Mouse (Mus musculus) layer of hippocampus, adult 9-11 months (tissue): Measurements from ENCODE around the gene Paqr8.

ENCODE experiments used
- DNase-seq: peaks from one replicate; pipeline ENCODE4 v3.0.0; 2022

The Paqr8 gene

GRCm38 (mm10) chr1:20890404-20890921 is at the start of gene Paqr8:
Gene Paqr8 (plus strand): TSS chr1:20890606.
- DNase-seq, result peak; percentile 90

GRCm38 (mm10) chr1:20856924-20857902 is 33.2 kb upstream of the Paqr8 start:
- no peak for DNase-seq

- DNase-seq, result no peak
These were observed 29.6 kb upstream of the Paqr8 start for GRCm38 (mm10) chr1:20860775-20861174.

GRCm38 (mm10) chr1:20861865-20862264 is 28.5 kb upstream of the Paqr8 start:
- no peak for DNase-seq

- no peak for DNase-seq
These were observed 26.8 kb upstream of the Paqr8 start for GRCm38 (mm10) chr1:20863452-20864172.

- DNase-seq, result no peak
These were observed 23.0 kb upstream of the Paqr8 start for GRCm38 (mm10) chr1:20867241-20867902.

GRCm38 (mm10) chr1:20868036-20868435 is 22.4 kb upstream of the Paqr8 start:
- DNase-seq, result no peak

GRCm38 (mm10) chr1:20870887-20871286 is 19.5 kb upstream of the Paqr8 start:
- DNase-seq, result no peak

GRCm38 (mm10) chr1:20872496-20872895 is 17.9 kb upstream of the Paqr8 start:
- no peak for DNase-seq

- no peak for DNase-seq
These were observed 16.3 kb upstream of the Paqr8 start for GRCm38 (mm10) chr1:20874061-20874460.

- no peak for DNase-seq
These were observed 13.1 kb upstream of the Paqr8 start for GRCm38 (mm10) chr1:20877355-20877754.

- no peak for DNase-seq
These were observed 11.0 kb upstream of the Paqr8 start for GRCm38 (mm10) chr1:20879361-20879760.

GRCm38 (mm10) chr1:20883079-20883478 is 7.3 kb upstream of the Paqr8 start:
- no peak for DNase-seq

GRCm38 (mm10) chr1:20889677-20890403 is 566 bp upstream of the Paqr8 start:
- DNase-seq, result no peak

- DNase-seq, result peak; percentile 80
These were observed 564 bp downstream of the Paqr8 start for GRCm38 (mm10) chr1:20890941-20891399.

GRCm38 (mm10) chr1:20893059-20893458 is 2.7 kb downstream of the Paqr8 start:
- DNase-seq, result no peak

GRCm38 (mm10) chr1:20898391-20898790 is 8.0 kb downstream of the Paqr8 start:
- DNase-seq, result no peak

- DNase-seq, result no peak
These were observed 9.9 kb downstream of the Paqr8 start for GRCm38 (mm10) chr1:20900336-20900735.

- DNase-seq, result peak; percentile 74
These were observed 15.2 kb downstream of the Paqr8 start for GRCm38 (mm10) chr1:20905501-20906127.

- peak; percentile 94 for DNase-seq
These were observed 15.7 kb downstream of the Paqr8 start for GRCm38 (mm10) chr1:20906128-20906515.

GRCm38 (mm10) chr1:20908541-20908940 is 18.1 kb downstream of the Paqr8 start:
- DNase-seq, result no peak

- DNase-seq, result no peak
These were observed 21.7 kb downstream of the Paqr8 start for GRCm38 (mm10) chr1:20912115-20912514.
